Mouse (Mus musculus): ENCODE data around the gene Dock2.

Dock2 gene

DNA sequence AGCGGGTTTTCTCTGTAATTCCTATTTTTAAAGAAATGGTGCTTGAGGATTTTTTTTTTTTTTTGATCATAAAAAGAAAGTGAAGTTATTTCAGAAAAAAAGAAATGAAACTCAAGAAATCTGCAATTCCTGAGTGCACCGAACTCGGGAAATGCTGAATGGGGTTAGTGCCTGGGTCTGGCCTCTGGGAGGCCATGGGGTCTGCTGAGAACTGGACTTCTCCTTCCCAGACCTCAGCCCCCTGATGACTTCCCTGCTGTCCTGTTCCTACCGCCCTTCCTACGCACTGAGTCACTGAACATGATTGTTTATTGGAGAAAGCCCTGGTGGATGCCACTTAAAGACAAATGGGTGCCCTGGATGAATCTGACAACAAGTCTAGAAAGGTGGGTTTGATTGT, 356.5 kb downstream of the Dock2 start:
- no peak for DNase-seq (ENCODE audit: low spot score in 2 of 2)

DNA sequence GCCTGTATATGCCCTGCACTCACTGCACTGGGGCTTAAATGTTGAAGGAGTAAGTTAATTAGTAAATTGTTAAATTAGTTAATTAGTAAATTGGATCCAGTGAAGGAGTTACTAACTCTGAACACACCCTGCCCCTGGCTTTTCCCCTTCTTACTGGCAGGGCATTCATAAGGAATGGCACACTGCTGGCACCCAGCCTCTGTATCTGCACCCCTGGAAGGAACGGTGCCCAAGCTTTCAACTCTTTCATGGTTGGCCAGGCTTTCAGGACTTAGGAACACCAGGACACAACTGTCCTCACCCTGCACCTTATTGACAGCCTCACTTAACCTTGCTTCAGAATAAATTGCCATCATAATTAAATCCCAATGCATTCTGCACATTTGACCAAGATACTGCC, 359.1 kb downstream of the Dock2 start:
- DNase-seq (ENCODE audit: low spot score in 2 of 2): no peak

- no peak for DNase-seq (ENCODE audit: low spot score in 2 of 2)
Observed at GRCm38 (mm10) chr11:34421061-34421460, 362.6 kb downstream of the Dock2 start.

- DNase-seq (ENCODE audit: low spot score in 2 of 2): no peak
Observed at GRCm38 (mm10) chr11:34416619-34416979, 367.1 kb downstream of the Dock2 start.

DNA sequence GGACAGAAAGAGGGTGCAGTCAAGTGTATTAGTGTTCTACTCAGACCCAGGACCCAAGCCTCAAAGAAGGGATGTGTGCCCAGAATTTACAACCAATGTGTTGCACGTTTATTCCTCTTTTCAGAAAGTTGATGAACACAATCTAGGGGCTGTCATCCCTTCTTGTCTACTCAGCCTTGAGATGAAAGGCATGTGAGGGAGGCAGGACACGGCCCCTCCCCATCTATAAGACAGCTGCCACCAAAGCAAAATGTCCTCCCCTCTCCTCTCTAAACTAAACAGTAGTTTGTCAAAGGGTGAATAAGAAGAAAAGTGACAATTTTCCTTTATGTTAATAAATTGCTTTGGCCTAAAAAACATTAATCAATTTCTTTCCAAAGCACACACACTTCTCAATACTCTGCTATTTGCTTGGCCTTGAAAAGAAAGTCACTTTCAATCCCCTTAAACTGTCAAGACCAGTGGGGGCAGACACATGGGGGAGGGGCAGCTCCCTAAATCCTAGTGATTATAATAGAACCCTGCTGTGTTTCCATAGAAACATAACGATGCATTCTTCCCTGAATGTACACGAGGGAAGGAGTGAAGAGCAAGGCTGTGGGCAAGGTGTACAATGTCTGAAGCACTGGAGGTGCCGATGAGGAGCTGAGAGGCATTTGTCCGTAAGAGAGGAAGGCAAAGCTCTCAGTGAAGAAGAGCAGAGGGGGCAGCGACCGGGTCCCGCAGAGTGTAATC, 367.6 kb downstream of the Dock2 start:
- no peak for DNase-seq (ENCODE audit: low spot score in 2 of 2)

GRCm38 (mm10) chr11:34406850-34407249, 376.8 kb downstream of the Dock2 start:
- DNase-seq (ENCODE audit: low spot score in 2 of 2): no peak

- no peak for DNase-seq (ENCODE audit: low spot score in 2 of 2)
Observed at GRCm38 (mm10) chr11:34406309-34406708, 377.4 kb downstream of the Dock2 start.

- DNase-seq (ENCODE audit: low spot score in 2 of 2): no peak
Observed at GRCm38 (mm10) chr11:34405311-34405710, 378.4 kb downstream of the Dock2 start.

DNA sequence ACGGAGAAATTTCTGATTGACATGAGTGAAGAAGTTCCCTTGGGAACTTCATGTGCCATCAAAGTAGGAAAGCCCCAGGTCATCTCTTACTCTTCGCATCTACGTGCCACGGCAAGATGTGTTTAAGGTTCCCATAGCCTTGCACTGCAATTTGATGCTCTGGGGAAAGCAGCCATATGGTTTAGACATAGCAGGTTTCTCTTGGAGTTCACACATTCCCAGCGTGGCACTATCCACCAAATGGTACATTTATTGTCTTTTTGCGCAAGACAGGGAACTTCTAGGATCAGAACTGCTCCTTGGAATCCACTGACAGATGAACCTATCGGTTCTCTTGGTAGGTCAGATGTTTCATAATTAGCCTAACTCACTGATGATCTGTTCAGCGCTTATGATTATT, 382.3 kb downstream of the Dock2 start:
- DNase-seq (ENCODE audit: low spot score in 2 of 2): no peak

DNA sequence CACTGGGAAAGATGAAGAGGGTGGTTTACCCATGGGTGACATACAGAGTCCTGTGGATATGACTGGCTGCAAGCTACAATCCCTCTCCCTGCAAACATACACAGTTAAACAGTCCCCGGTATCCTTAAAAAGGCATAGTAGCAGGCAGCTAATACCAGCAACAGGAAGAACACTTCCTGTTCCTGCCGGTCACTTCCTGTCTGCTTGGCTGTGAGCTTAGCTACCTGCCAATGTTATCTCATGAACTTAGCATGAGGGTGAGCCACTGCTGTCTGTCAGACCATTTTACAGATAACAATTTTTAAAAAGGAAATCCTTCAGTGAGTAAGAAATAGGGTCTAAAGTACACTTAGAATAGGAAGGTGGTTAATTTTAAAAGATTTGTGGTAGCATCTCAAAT, 385.1 kb downstream of the Dock2 start:
- no peak for DNase-seq (ENCODE audit: low spot score in 2 of 2)

DNA sequence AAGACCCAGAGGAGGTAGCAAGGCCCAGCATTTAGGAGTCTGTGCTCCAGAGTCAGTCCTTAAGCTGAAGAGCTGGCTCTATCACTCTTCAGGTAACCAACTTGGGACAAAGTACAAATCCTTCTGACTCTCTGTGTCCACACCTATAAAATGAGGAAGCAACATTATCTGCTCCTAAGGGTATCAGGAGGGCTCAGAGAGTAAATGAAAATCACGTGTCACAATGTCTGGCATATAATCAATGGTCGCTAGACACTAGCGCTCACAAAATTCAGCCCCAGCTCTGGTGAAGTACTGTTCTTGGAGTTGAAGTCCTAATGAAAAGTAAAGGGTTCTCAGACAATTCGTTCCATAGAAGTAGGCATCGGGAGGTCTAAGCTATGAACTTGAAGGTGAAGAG, 386.0 kb downstream of the Dock2 start:
- DNase-seq (ENCODE audit: low spot score in 2 of 2): no peak

DNA sequence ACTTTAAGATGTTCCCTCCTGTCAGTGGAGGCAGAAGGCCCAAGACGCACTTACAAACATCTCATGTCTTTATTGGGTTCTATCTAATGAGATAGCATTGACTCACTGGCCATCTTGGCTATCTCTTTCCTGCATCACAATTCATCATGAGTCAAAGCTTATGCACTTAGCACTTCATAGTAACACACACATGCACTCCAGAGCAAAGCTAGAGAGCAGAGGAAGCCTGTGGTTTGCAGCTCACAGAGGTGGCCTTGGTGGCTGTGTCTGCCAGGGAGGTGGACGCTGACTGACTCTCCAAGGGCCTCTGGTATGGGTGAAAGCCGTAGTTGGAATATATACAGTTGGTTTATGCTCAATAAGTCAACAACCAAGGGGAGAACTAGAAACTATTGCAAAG, 387.9 kb downstream of the Dock2 start:
- DNase-seq (ENCODE audit: low spot score in 2 of 2): no peak

- DNase-seq (ENCODE audit: low spot score in 2 of 2): no peak
Observed at GRCm38 (mm10) chr11:34392105-34392504, 391.6 kb downstream of the Dock2 start.

- DNase-seq (ENCODE audit: low spot score in 2 of 2): no peak
Observed at GRCm38 (mm10) chr11:34389261-34390116, 394.2 kb downstream of the Dock2 start.

DNA sequence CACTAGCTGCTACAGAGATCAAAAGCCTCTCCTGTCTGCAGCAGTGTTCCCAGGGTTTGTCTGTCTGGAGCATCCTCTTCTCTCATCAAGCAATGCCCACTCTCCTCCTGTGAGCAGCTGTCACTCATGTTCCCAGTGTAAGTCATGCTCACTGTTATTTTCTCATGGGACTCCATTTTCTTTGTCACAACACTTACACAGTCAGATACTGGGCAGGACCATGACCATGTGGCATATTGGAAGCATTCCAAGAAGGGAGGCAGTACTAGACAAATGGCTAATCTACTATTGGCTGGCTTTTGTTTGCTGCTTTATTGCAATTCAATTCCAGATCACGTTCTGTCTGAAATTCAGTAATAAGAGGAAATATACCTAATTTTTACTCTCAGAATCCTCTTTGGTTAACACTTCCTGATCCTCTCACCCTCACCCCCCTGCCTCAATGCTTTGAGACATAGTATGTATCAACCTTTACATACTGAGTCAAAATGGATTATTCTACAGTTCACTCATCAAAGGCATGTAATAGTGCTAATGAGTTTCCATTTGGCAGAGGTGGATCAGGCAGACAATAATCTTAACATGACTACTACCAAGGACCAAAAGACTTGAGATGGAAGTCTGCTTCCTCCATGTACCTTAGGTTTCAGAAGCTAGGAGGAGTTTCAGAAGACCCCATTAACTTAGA, 398.5 kb downstream of the Dock2 start:
- DNase-seq (ENCODE audit: low spot score in 2 of 2): no peak

GRCm38 (mm10) chr11:34384178-34384577, 399.5 kb downstream of the Dock2 start:
- no peak for DNase-seq (ENCODE audit: low spot score in 2 of 2)

- no peak for DNase-seq (ENCODE audit: low spot score in 2 of 2)
Observed at GRCm38 (mm10) chr11:34383501-34383900, 400.2 kb downstream of the Dock2 start.

GRCm38 (mm10) chr11:34377649-34378048, 406.0 kb downstream of the Dock2 start:
- no peak for DNase-seq (ENCODE audit: low spot score in 2 of 2)

GRCm38 (mm10) chr11:34375557-34375956, 408.1 kb downstream of the Dock2 start:
- DNase-seq (ENCODE audit: low spot score in 2 of 2): no peak

DNA sequence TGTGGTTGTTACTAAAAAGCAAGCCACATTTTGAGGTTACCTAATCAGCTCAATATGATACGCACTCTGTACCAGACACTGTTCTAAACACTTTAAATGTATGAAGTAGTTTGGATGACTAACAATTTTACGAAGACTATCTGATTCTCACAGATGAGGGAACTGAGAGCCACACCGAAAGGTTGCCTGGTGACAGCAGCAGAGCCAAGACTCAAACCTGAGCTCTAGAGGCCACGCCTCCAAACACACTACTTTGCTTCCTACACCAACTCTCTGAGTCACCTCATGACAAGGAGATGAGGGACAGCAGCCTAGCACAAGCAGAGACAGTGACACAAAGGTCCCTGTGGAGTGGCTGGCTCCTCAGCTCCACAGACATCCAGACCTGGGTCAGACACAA, 411.5 kb downstream of the Dock2 start:
- no peak for DNase-seq (ENCODE audit: low spot score in 2 of 2)

- DNase-seq (ENCODE audit: low spot score in 2 of 2): no peak
Observed at GRCm38 (mm10) chr11:34356109-34356508, 427.6 kb downstream of the Dock2 start.

- peak in 1 of 2 experiments; percentile 1 for DNase-seq (ENCODE audit: low spot score in 2 of 2)
Observed at GRCm38 (mm10) chr11:34355406-34355805, 428.3 kb downstream of the Dock2 start.
